Mouse (Mus musculus) testis, adult 2 months (tissue): ENCODE measurements around the gene Paqr3.

ENCODE experiments used
- CTCF ChIP-seq: fragments of 200-500 bp; IDR thresholded peaks from 2 replicates; pipeline ENCODE4 v1.5.1; 2012; ENCODE audit warnings: low read depth, mild to moderate bottlenecking, inconsistent platforms, low read length, moderate library complexity; ENCODE audit not compliant: control insufficient read depth, insufficient read depth, insufficient replicate concordance
- POLR2A ChIP-seq: fragments of 200-500 bp; IDR thresholded peaks from 2 replicates; pipeline ENCODE4 v1.6.1; 2012; ENCODE audit warnings: low read depth, mild to moderate bottlenecking, inconsistent platforms, low read length, moderate library complexity; ENCODE audit not compliant: control insufficient read depth

GRCm38 (mm10) chr5:97110133-97110532, 1.3 kb downstream of the Paqr3 start:
- no peak for TF ChIP-seq CTCF
- TF ChIP-seq POLR2A = no peak
